Mouse (Mus musculus) spleen, adult 2 months (tissue): ENCODE results near the gene Hspa1l.

Experiments used
- CTCF ChIP-seq: fragments of 200-500 bp; IDR thresholded peaks from 2 replicates; pipeline ENCODE4 v1.5.1; 2011; ENCODE audit warnings: mild to moderate bottlenecking, inconsistent platforms; ENCODE audit not compliant: insufficient read depth, insufficient read length, insufficient replicate concordance; ENCODE audit errors: extremely low read depth
- POLR2A ChIP-seq: fragments of 200-500 bp; IDR thresholded peaks from 2 replicates; pipeline ENCODE4 v1.6.1; 2011; ENCODE audit warnings: low read depth, low read length, inconsistent platforms

DNA sequence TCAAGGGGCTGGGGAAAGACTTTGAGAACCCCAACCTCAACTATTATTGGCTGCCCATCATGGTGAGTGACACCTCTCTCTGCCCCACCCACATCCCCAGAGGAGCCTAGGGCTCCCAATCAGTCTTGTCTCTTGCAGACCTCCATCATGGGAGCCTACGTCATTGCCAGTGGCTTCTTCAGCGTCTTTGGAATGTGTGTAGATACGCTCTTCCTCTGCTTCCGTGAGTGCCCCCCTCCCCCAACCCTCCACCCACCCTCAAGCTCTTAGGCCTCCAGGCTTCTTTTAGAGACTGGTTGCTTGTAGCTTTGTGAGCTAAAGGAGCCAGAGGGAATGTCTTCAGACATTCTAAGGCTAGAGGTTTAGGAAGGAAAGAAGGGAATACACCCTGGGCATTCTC, 43.7 kb upstream of the Hspa1l start:
- TF ChIP-seq POLR2A (no peak), CTCF (no peak)
